Mouse (Mus musculus) liver, adult 2 months (tissue): ENCODE results near the gene A630023A22Rik.

Source experiments
- CTCF ChIP-seq: fragments of 200-500 bp; IDR thresholded peaks from 2 replicates; pipeline ENCODE4 v1.5.1; 2011; ENCODE audit warnings: low read depth, low read length, control low read depth
- POLR2A ChIP-seq: fragments of 200-500 bp; IDR thresholded peaks from 2 replicates; pipeline ENCODE4 v1.6.1; 2011; ENCODE audit warnings: low read length, control low read depth; ENCODE audit not compliant: insufficient read depth; ENCODE audit errors: extremely low read depth

DNA sequence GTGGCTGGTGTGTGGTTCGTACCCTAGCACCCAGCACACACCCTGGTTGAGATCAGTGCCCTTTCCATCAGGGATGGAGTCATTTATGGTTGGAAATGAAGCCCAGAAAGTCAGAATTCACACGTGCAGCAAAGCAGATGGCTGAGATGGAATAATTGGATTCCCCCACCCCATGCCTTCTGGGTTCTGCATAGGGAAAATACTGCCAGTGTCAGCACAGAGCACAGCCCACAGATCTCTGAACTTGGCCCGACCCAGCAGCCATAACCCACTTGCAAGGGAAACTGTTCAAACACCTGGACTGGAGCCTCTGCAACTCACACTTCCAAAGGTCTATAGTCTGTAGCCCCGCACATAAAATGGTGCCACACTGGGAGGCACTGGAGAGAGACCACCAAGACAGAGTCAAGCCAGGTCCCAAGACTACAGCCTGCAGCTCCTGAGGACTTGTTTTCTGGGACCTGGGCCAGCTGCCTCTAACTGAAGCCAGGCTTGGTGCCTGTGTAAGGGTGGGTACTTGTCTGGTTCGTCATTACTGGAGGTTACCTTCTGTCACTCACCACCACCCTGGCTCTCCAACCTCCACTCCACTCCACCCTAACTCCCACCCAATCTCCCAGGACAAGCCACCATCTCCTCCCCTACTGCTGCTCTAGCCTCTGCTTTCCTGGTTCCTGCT lies 52.3 kb downstream of the A630023A22Rik start:
- TF ChIP-seq CTCF (no peak), POLR2A (no peak)
